Mouse (Mus musculus) kidney, postnatal 10 days (tissue): Measurements from ENCODE around the gene Ipp.
A peak's percentile ranks its signal among the peaks of the same experiment; 100 is the strongest.

Experiments used
- DNase-seq: peaks from one replicate; pipeline ENCODE4 v3.0.0; 2021; ENCODE audit warnings: mixed read lengths

The Ipp gene

GRCm38 (mm10) chr4:116507425-116508218, at the start of gene Ipp:
TSS of gene Ipp (plus strand) at chr4:116507549.
- DNase-seq = peak; percentile 98

- no peak for DNase-seq
Observed at GRCm38 (mm10) chr4:116461943-116462342, 45.4 kb upstream of the Ipp start.

DNA sequence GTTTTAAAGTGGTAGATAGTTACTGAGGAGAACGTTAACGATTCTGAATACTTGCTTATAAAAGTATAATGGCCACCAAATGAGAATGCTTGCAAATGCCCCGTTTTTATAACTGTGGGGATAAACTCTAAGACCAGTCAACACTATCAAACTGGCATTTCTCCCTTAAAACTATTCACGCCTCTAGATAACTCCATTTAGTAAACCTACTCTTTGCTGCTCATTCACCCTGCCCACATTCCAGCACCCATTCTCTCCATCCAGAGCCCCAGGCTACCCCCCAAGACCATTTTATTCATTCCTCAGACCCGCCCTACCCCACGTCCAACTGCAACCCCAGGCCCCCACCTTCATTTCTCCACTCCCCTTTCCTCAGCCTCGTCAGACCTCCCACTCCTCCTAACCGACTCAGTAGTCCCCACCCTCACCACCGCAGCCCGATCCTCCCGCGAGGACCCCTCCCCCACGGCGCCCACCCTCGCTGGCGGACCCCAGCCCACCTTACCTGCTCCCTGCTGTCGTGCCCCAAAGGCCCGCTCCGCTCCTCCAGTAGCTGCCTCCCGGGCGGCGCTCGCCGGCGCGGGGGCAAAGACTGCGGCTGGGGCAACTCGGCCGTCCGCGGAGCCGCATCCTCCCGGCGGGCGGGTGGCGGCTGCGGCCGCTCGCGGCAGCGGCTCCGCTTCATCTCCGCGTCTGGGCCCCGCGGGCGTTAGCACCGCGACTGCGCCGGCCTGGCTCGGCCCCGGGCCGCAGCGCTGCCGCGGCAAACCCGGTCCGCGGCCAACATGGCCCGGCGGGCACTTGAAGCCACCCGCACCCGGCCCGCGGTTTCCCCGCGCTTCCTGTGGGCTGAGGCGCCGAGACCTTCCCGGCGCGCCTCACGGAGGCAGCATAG, 43.9 kb upstream of the Ipp start:
- peak; percentile 63 for DNase-seq

DNA sequence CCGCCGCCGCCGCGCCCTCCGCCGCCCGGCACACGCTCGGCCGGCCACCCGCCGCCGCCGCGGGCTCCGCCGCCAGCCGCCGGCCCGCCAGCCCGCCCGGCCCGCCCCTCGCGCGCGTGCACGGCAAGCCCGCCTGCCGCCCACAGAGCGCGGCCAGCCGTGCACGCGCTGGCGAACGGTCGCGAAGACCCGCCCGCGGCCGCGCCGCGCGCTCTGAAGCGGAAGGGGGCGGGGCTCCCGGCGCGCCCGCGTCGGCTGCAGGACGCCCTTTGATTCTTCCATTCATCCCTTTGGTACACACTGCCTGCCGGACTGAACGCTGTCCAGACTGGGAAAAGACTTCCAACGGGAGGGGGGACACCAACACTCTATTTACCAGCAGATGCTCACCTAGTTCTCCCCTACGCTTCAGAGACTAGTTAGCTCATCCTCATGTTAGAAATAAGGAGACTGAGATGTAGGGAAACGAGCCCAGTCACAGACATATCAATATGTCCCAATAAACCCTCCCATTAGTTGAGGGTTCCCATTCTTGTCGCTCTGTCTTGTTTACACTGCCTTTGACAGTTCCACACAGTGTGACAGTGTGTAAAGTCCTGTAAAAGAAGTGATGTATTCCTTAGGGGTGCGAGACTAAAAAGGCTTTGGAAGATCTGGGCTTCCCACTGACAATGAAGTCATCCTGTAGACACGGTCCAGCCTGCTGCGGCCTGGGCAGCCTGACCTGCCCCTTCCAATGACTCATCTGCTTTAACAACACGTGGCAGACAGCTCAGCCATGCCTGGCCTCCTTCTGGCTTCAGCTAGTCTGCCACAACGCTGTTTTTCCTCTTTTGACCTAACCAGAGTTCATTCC, 43.0 kb upstream of the Ipp start, which contains the start of gene Mast2:
TSS of gene Mast2 (minus strand) at position 58 of the 856 bp plus-strand sequence.
- peak; percentile 93 for DNase-seq

DNA sequence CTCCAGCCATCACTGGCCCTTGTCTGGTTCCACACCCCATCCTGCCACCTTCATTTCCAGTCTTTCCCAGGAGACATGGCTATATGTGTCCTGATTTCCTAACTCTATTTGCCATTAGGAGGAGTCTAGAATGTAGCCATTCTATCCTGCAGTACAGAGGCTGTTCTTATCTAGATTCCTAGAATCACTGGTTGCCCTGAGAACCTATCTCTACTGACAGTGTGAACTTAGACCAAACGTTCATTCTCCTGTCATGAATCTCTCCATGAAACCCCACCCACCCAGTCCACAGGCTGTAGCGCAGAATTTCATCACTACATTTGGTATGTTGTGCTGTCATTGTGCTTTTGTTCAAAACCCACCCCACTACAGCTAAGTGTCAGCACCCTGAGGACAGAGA, 26.0 kb upstream of the Ipp start:
- no peak for DNase-seq

DNA sequence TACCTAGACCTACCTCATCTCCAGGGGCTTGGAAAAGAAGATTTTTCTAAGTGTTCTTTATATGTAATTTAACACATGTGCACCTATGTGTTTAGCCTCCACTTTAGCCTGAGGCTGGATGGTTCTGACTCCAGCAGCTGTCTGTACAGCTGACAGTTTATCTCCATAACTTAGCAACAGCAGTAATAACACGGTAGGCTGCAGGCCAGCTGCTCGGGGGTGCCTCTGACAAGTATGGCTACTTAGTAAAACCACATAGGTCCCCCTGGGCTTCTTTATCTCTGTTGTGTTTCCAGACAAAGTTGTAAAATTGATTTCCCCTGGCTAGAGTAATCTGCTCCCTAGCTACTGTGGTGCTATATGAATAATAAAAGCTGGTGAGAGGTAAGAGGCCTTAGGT, 23.9 kb upstream of the Ipp start:
- peak; percentile 47 for DNase-seq

DNA sequence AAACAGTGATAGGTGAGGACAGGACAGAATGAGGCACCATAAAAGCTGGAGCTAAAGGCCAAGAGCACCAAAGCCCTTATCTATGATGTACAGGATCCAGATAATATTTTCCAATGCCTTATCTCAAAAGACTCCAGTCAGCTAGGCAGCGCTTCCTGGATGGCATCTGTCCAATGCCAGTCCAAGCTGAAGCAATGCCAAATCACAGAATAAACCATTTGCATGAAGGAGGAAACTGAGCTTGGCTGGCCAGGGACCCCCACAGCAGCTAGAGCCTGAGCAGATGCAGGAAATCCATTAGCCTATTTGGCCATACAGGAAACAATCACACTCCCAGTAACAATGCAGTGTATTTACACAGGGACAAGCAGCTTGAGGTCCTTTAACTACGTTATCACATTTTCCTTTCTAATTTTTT, 16.2 kb upstream of the Ipp start:
- DNase-seq = peak; percentile 74

- DNase-seq = no peak
Observed at GRCm38 (mm10) chr4:116491886-116492285, 15.5 kb upstream of the Ipp start.

- DNase-seq = peak; percentile 18
Observed at GRCm38 (mm10) chr4:116492460-116492859, 14.9 kb upstream of the Ipp start.

GRCm38 (mm10) chr4:116493646-116494045, 13.7 kb upstream of the Ipp start:
- no peak for DNase-seq

GRCm38 (mm10) chr4:116499978-116500377, 7.4 kb upstream of the Ipp start:
- peak; percentile 14 for DNase-seq

- peak; percentile 17 for DNase-seq
Observed at GRCm38 (mm10) chr4:116506886-116507424, 394 bp upstream of the Ipp start.

DNA sequence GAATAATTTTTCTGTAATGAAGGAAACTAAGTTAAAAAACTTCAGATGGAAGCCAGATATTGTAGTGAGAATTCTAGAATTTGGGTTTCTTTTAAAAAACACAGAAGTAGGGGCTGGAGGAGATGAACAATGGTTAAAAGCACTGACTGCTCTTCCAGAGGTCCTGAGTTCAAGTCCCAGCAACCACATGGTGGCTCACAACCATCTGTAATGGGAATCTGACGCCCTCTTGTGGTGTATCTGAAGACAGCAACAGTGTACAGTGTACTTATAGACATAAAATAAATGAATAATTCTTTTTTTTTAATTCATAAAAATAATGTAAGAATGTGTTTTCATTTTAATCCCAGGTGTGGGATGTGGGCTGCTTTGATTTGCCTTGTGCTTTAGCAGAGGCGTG, 23.8 kb downstream of the Ipp start:
- no peak for DNase-seq

DNA sequence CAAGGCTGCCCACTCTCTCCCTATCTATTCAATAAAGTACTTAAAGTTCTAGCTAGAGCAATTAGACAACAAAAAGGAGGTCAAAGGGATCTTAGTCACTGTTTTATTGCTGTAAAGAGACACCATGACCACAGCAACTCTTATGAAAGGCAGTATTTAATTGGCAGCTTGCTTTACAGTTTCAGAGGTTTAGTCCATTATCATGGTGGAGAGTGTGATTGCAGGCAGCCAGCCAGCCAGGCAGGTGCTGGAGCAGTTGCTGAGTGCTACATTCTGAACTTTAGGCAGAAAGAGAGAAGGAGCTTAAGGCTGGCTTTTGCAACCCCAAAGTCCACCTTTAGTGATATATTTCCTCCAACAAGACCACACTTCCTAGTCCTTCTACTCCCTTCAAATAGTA, 29.0 kb downstream of the Ipp start:
- DNase-seq = no peak

GRCm38 (mm10) chr4:116537737-116538136, 30.4 kb downstream of the Ipp start:
- no peak for DNase-seq

DNA sequence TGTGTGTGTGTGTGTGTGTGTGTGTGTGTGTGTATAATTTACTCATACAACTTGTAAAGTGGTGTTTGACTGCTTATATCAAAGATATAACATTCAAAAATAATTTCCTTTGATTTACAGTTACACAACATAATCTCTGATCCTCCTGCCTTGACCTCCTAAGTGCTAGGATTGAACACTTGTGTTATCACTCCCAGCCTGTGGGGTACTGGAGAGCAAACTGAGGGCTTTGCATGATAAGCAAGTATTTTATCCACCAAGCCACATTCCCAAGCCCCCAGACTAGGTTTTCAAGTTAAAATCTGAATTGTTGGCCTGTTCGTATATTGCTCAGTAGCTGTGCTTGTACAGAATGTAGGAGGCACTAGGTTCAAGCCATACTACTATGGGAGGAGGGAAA, 43.1 kb downstream of the Ipp start:
- DNase-seq = no peak

GRCm38 (mm10) chr4:116553035-116553434, 45.7 kb downstream of the Ipp start:
- no peak for DNase-seq

- peak; percentile 86 for DNase-seq
Observed at GRCm38 (mm10) chr4:116555413-116556300, 48.3 kb downstream of the Ipp start, which contains the start of gene Tmem69. TSS of gene Tmem69 (minus strand) at chr4:116555936.

DNA sequence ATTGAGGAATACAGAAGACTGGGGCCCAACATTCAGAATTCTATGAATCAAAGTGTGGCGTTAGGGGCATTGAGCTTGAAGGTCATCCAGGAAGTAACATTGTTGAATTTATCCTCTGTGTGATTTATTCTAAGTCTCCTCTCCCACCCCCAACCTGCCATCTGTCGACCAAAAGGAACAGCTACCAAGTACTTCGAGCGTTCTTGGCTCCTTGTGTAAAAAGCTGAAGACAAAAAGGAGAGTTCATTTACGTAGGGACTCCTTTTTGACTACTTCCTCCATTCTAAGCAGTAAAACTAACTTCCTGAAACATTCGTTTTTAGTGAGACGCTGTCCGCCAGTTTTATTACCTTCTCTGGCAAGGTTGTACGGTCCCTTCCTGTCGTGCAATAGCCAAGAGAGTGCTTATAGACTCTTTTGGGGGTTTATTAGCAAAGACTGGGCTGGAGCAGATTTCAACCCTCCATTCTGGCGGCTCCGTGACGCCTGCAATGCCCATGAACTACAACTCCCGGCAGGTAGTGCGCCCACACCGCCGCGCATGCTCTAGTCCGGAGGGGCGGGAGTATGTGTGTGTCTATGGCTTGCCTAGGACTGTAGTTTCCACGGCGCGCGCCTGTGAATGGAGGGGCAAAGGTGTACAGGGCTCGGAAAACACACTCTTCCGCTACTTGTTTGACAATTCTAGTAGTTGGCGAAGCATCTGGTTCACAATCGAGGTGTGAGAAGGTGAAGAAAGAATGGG, 49.4 kb downstream of the Ipp start:
- DNase-seq = peak; percentile 96

GRCm38 (mm10) chr4:116557306-116558121, 50.2 kb downstream of the Ipp start, which contains the start of gene Gpbp1l1:
TSS of gene Gpbp1l1 (plus strand) at chr4:116557658.
- DNase-seq = peak; percentile 99
